Mouse (Mus musculus) embryonic facial prominence, embryonic 15.5 days (tissue): ENCODE measurements at regions not wholly inside any gene's neighbourhood (a gene's known extent, or its start where the extent isn't known, plus 50 kb on each side); places are given as distances from the start of the nearest gene placed in this dataset.
"Not testable (repeated sequence)": the region's sequence is repeated elsewhere in the genome, so short reads cannot be mapped to it uniquely, and the experiment has no call there.

Experiments used
- ATAC-seq: fragments of 200-750 bp; cut with Nextera tagmentation; 2 replicates; pipeline ENCODE4 v1.8.0; 2017; ENCODE audit warnings: low read depth, moderate TSS enrichment; ENCODE audit not compliant: insufficient number of reproducible peaks, low FRiP score, low TSS enrichment
- H3K27ac ChIP-seq: fragments of 300-500 bp; sonication (generic); replicated peaks from 2 replicates; pipeline ENCODE4 v1.5.1; 2015; ENCODE audit warnings: mild to moderate bottlenecking, inconsistent platforms
- H3K27me3 ChIP-seq: fragments of 300-500 bp; sonication (generic); 2 replicates; pipeline ENCODE4 v1.6.1; 2015; ENCODE audit warnings: inconsistent platforms
- H3K36me3 ChIP-seq: fragments of 300-500 bp; sonication (generic); 2 replicates; pipeline ENCODE4 v1.6.1; 2015; ENCODE audit warnings: mild to moderate bottlenecking, inconsistent platforms
- H3K4me1 ChIP-seq: fragments of 300-500 bp; sonication (generic); 2 replicates; pipeline ENCODE4 v1.6.1; 2015; ENCODE audit warnings: inconsistent platforms
- H3K4me2 ChIP-seq: fragments of 300-500 bp; sonication (generic); replicated peaks from 2 replicates; pipeline ENCODE4 v1.6.1; 2015; ENCODE audit warnings: mild to moderate bottlenecking, inconsistent platforms
- H3K4me3 ChIP-seq: fragments of 300-500 bp; sonication (generic); replicated peaks from 2 replicates; pipeline ENCODE4 v1.5.1; 2015; ENCODE audit warnings: mild to moderate bottlenecking, inconsistent platforms
- H3K9ac ChIP-seq: fragments of 300-500 bp; sonication (generic); 2 replicates; pipeline ENCODE4 v1.6.1; 2015; ENCODE audit warnings: inconsistent platforms
- H3K9me3 ChIP-seq: fragments of 300-500 bp; sonication (generic); replicated peaks from 2 replicates; pipeline ENCODE4 v1.6.1; 2016; ENCODE audit warnings: inconsistent platforms
- whole genome bisulfite sequencing: fragments of 180-500 bp; shearing (Covaris S2); methylation state at CpG from one replicate; pipeline ENCODE4 v1.1.7; 2015; 5-methylcytosine and 5-hydroxymethylcytosine counted together

DNA sequence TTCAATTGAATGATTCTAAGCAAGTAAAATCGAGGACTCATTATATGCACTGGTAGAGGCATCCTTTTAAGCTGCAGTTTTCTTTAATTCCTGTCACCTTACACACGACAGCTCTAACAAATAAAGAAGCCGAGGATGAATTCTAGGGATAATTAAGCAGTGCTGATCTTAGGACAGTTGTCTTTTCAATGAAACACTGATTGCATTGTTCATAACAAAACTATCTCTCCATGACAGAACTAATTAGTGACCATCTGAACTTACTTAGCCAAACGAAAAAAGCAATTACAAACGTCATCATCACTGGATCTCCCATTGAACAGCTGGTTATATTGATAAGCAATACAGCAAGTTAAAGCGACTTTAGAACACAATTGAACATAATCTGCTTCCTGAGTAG, 1579.7 kb upstream of the G6pd2 start:
- H3K9me3 ChIP-seq, result no peaks in the 10 kb centered on the region
- no peak for ATAC-seq
- no peaks in the 10 kb centered on the region for H3K27me3 ChIP-seq
- no peaks in the 10 kb centered on the region for H3K36me3 ChIP-seq
- 40% methylated on average over 6 of the region's 6 CpGs for WGBS
- no peaks in the 10 kb centered on the region for H3K4me1 ChIP-seq
- H3K4me3 ChIP-seq, result no peak overlapping the region
- no peak overlapping the region for H3K4me2 ChIP-seq
- no peak overlapping the region for H3K9ac ChIP-seq
- H3K27ac ChIP-seq, result no peak overlapping the region

DNA sequence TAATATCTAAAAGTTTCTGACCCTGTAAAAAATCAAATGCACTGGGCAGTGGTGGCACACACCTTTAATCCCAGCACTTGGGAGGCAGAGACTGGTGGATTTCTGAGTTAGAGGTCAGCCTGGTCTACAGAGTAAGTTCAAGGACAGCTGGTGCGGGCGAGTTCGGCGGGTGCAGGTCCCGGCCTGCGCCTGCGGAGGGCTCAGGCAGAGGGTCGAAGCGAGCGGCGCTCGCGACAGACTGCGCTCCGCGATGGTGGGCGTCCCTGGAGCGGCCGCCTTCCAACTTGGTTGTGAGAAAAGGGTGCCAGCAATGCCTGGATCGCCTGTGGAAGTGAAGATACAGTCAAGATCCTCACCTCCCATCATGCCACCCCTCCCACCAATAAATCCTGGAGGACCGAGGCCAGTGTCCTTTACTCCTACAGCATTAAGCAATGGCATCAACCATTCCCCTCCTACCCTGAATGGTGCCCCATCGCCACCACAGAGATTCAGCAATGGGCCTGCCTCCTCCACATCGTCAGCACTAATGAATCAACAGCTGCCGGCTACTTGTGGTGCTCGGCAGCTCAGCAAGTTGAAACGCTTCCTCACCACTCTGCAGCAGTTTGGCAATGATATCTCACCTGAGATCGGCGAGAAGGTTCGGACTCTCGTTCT, 1577.3 kb upstream of the G6pd2 start:
- H3K9ac ChIP-seq, H3K9me3 ChIP-seq, H3K4me3 ChIP-seq, H3K27me3 ChIP-seq, H3K36me3 ChIP-seq, H3K4me1 ChIP-seq, ATAC-seq, H3K27ac ChIP-seq: not testable (repeated sequence)
- peak overlapping the region; percentile 25; the same call in 1 of the 2 replicates for H3K4me2 ChIP-seq
- 19% methylated on average over 30 of the region's 30 CpGs for WGBS

DNA sequence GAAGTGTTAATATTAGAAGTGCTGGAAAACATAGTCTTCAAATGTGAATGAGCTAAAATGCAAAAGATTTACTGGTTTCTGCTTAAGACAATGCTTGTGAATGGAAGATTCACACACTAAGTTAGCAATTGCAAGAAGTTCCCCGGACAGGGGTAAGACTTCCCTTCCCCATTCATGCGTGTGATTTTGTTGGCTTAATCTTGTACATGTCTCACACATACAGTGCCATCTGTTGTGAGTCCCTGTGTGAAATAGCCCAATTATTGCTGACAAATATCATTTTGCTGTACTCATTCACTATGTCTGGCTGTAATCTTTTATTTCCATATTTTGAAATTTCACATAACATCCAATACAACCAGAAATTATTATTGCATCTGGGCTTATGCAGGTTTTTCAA, 1564.4 kb upstream of the G6pd2 start:
- Histone ChIP-seq H3K9ac (no peak overlapping the region), H3K9me3 (no peaks in the 10 kb centered on the region), H3K27ac (no peak overlapping the region), H3K4me1 (no peaks in the 10 kb centered on the region), H3K27me3 (no peaks in the 10 kb centered on the region), H3K36me3 (no peaks in the 10 kb centered on the region), H3K4me2 (no peak overlapping the region), H3K4me3 (no peak overlapping the region)
- no peak for ATAC-seq
- WGBS, result 88% methylated on average over 2 of the region's 2 CpGs

DNA sequence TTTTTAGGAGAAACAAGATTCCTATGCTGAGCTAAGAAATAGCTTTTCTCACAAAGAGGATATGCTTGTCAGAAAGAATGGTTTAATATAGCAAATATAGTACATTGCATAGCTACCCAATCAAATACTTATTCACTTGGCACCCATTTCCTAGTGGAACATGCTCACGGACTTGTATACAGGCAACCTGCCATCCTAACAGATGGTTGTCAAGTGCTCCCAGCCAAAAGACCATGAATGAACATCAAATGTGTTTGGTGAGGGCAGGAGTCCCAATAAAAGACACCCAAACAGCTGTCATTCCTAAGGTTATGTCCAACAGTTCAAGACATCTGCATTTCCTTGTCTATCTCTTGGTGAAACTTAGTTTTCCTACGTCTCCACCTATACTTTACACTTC, 1531.9 kb upstream of the G6pd2 start:
- H3K4me1 ChIP-seq, result no peaks in the 10 kb centered on the region
- no peaks in the 10 kb centered on the region for H3K36me3 ChIP-seq
- H3K4me3 ChIP-seq, result no peak overlapping the region
- no peak overlapping the region for H3K27ac ChIP-seq
- WGBS, result 85% methylated on average over 2 of the region's 2 CpGs
- no peaks in the 10 kb centered on the region for H3K27me3 ChIP-seq
- no peak overlapping the region for H3K4me2 ChIP-seq
- no peak overlapping the region for H3K9ac ChIP-seq
- no peaks in the 10 kb centered on the region for H3K9me3 ChIP-seq
- ATAC-seq, result no peak
